Mouse (Mus musculus): ENCODE results near the gene Itga11. TPM values are rescaled to one million over a fixed set of nuclear protein-coding genes. Genes with fewer than 3 reads are reported as not detected.

Gene Itga11
- 1.3 TPM for polyA plus RNA-seq (2014; fragmentation: Illumina TruSeq; extraction: RNeasy Lipid Tissue Mini Kit (QIAGEN cat#74804); ENCODE audit: low read depth, low replicate concordance)

DNA sequence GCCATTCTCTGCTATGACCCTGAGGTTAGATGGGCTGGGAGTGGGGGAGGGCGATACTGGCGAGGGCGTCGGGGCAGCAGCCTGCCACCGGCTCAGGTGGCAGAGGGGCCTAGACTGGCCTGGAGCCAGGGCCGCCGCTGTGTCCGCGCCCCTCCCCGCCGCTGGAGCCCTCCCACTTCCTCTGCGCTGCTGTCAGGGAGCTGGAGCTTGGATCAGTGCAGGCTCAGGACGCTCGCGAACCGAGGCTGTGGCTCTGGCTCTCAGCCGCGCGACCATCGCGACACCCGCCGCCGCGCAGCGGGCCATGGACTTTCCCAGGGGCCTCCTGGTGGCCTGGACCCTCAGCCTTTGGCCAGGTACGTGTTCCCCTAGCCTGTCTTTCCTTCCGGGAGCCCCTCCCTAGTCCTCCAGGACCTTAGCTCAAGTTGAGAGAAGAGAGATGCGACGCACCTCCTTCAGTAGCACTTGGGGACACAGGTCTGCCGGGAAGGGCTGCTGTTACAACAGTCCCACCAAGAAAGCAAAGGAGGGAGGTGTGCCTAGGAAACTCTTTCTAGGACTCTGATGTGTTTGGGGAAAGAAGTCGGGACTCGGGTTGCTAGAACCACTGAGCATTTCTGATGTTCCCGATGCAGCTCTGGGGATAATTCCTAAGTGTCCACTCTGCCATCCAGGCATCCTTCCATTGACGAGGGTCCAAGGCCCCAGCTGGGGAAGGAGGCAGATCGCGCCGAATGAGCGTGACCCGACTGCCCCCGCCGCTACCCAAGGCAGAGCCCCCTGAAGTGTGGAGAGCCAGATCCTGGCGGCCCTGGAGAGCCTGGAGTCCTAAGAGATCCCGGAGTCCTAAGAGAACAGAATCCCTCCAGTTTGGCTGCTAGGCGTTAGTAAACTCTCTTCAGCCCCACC lies at the start of gene Itga11:
TSS of gene Itga11 (plus strand) at position 186 of the 909 bp plus-strand sequence.

DNA sequence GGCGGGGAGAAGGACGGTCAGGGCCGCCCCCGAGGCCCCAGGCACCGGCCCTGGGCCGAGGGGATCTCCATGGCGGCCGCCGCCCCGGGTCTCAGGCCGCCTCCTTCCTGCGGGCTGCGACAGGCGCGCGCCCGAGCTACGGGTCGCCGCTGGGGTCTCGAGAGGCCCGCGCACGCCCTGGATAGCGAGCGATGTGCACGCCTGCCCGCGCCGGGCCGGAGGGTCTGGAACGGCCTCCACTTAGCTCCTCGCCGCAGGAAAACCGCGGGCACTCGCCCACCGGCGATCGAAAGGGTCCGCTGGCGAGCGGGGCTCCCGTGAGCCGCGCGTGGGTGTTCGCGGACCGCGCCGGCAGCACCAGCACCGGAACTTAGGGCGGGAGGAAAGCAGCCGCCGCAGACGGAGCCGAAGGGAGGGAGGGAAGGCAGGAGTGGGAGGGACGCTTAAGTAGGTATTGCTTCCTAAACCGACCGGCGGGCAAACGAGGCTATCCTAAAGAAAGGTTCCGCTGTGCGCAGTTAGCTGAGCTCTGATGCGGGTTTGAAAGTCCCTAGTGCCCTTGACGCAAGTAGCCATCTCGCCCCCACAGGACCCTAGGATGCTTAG lies 134.0 kb downstream of the Itga11 start, which contains the start of gene Fem1b:
TSS of gene Fem1b (minus strand) at position 419 of the 606 bp plus-strand sequence.

Other genes with a start within 250 kb of the Itga11 start
- gene Coro2b, start 140.8 kb upstream of the Itga11 start, polyA plus RNA-seq (2014; fragmentation: Illumina TruSeq; extraction: RNeasy Lipid Tissue Mini Kit (QIAGEN cat#74804); ENCODE audit: low read depth, low replicate concordance): 12.7 TPM
- gene Fem1b, start 134.1 kb downstream of the Itga11 start, polyA plus RNA-seq (2014; fragmentation: Illumina TruSeq; extraction: RNeasy Lipid Tissue Mini Kit (QIAGEN cat#74804); ENCODE audit: low read depth, low replicate concordance): 11.7 TPM
- 19.3 TPM for gene Cln6, start 161.0 kb downstream of the Itga11 start, polyA plus RNA-seq (2014; fragmentation: Illumina TruSeq; extraction: RNeasy Lipid Tissue Mini Kit (QIAGEN cat#74804); ENCODE audit: low read depth, low replicate concordance)
- gene Calml4, start 180.3 kb downstream of the Itga11 start, polyA plus RNA-seq (2014; fragmentation: Illumina TruSeq; extraction: RNeasy Lipid Tissue Mini Kit (QIAGEN cat#74804); ENCODE audit: low read depth, low replicate concordance): 1.2 TPM

Measured in heart, adult 10 weeks (tissue).